Mouse (Mus musculus) olfactory bulb, adult 2 months (tissue): Measurements from ENCODE around the gene Ube4b.

Experiments used
- CTCF ChIP-seq: fragments of 200-500 bp; IDR thresholded peaks from 2 replicates; pipeline ENCODE4 v1.5.1; 2012; ENCODE audit warnings: low read depth, mild to moderate bottlenecking, low read length, moderate library complexity; ENCODE audit not compliant: insufficient read depth
- POLR2A ChIP-seq: fragments of 200-500 bp; IDR thresholded peaks from 2 replicates; pipeline ENCODE4 v1.6.1; 2012; ENCODE audit warnings: mild to moderate bottlenecking, low read depth, low read length, moderate library complexity; ENCODE audit not compliant: insufficient read depth

DNA sequence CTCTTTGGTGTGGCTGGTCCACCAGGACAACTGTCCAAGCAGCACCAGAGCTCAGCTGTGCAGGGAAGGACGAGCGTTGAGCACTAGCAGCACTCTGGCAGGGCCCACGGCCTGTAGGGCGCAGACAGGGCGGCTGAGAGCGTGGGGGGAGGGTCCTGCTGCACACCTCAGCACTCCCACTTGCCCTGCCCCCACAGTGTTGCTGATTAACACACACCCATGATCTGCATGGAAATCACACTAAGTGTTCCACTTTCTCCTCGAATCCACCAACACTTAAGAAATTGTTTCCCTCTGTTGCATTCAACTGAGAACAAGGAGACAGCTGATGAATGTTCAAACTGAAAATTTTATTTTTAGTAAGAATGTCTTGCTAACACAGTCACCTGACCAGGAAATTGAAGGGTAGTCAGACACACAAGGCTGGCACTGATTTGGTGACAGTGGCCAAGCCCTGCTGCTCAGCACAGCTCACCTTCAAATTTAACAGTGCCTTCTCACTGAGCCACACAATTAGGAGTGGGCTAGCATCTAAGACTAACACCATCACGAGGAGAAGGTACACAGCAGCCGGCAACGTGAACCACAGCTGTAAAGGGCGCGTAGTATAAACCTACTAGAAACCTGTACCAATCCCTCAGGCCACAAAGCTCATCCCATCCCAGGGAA, 60.7 kb downstream of the Ube4b start:
- no peak for TF ChIP-seq CTCF
- no peak for TF ChIP-seq POLR2A
